Mouse (Mus musculus) spleen, adult 2 months (tissue): Measurements from ENCODE around the gene Chst8.

Source experiments
- CTCF ChIP-seq: fragments of 200-500 bp; IDR thresholded peaks from 2 replicates; pipeline ENCODE4 v1.5.1; 2011; ENCODE audit warnings: mild to moderate bottlenecking, inconsistent platforms; ENCODE audit not compliant: insufficient read depth, insufficient read length, insufficient replicate concordance; ENCODE audit errors: extremely low read depth
- POLR2A ChIP-seq: fragments of 200-500 bp; IDR thresholded peaks from 2 replicates; pipeline ENCODE4 v1.6.1; 2011; ENCODE audit warnings: low read depth, low read length, inconsistent platforms

DNA sequence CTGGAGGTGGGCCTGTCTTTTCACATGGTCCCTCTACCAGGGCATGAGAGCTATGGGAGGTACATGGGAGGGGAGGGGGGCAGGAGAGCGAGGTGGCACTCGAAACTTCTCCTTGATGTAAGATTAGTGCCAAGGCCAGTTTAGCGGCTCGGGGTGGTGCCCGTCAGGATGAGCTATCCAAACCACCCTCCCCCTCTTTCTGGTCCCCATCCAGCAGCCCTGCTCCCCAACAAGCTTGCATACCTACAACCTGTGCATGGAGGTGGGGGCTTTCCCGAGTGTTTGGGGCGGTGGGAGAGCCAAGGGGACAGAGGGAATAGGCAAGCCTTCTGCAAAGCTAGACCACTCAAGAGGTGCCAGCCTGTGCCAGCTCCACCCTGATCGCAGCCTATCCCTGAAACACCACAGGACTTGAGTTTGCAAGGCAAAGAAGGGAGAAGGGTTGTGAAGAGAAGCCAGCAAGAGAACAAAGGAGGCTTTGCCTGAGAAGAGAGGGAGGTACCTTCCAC is 182.8 kb downstream of the Chst8 start:
- TF ChIP-seq CTCF: no peak
- TF ChIP-seq POLR2A: no peak
